26 mouse cellular contexts compared by ENCODE assay signal in the genomic region with DNA sequence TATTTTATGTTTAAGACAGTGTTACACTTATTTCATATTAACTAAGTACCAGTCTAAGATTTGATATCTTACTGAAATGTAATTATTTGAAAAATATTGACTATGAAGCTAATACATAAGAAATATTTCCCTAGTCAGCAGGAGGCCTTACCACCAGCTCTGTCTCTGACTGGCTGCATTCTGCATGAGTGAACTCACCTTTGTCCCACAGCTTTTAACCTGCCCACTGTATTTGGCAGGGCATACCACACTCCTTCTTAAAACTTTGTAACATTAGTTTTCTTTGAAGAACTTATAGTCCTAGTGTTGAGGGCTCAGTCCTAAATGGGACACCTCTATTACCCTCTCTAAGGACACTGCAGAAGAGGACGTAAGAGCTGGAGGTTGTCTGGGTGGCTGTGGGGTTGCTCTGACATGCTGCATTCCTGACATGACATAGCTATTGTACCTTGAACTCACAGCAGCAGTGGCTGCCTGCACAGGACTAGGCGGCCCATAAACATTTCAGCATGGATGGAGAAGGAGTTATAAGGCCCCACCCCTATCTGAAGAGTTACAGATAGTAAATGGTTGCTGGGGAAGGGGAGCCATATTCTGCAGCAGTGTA. TPM values are rescaled to one million over a fixed set of nuclear protein-coding genes. Genes with fewer than 3 reads are reported as not detected.
A peak's percentile ranks its signal among the peaks of the same experiment; 100 is the strongest.
DNase-seq lines count a peak whose midpoint lies in the region; ATAC-seq lines count a peak whose summit lies in the region.
"Had no signal": no experiment of that assay in that cellular context is flagged by ENCODE, and none has a peak within 500 bp of the region (broad histone marks: within the 10 kb centered on the region; RNA-seq: fewer than 3 reads in every experiment).

No protein-coding gene starts in this region.

- H3K36me3 ChIP-seq in neural tube, embryonic 13.5 days = peaks cover 19% of the 10 kb centered on the region
- H3K36me3 ChIP-seq in neural tube, embryonic 15.5 days = peaks cover 10% of the 10 kb centered on the region
- H3K36me3 ChIP-seq in forebrain, embryonic 15.5 days = peaks cover 13% of the 10 kb centered on the region; the same call in 1 of the 2 replicates
- H3K36me3 ChIP-seq: liver, embryonic 12.5 days had no signal

- 0 out of 2 replicates have a peak, but pooled peaks have one; percentile 15 for ATAC-seq in neural tube, embryonic 13.5 days (ENCODE audit: low read depth)
- no peak for ATAC-seq in neural tube, embryonic 15.5 days (ENCODE audit: low FRiP score)
- ATAC-seq in forebrain, embryonic 15.5 days (replicated peaks) = no peak
- ATAC-seq: inflammation-experienced regulatory T-cells, adult 6 months; liver, embryonic 12.5 days had no signal

- H3K4me3 ChIP-seq in neural tube, embryonic 13.5 days = no peak overlapping the region
- H3K4me3 ChIP-seq in neural tube, embryonic 15.5 days (replicated peaks) = no peak overlapping the region
- H3K4me3 ChIP-seq in forebrain, embryonic 15.5 days = no peak overlapping the region
- H3K4me3 ChIP-seq: embryonic facial prominence, embryonic 13.5 days; erythroblast, embryonic 14.5 days; forebrain, embryonic 12.5 days; gastrocnemius, adult 2 months; layer of hippocampus, adult 2 months; limb, embryonic 12.5 days; liver, embryonic 12.5 days; myocyte had no signal

- H3K27me3 ChIP-seq in neural tube, embryonic 13.5 days = no peaks in the 10 kb centered on the region
- H3K27me3 ChIP-seq in neural tube, embryonic 15.5 days (replicated peaks) = no peaks in the 10 kb centered on the region
- H3K27me3 ChIP-seq in forebrain, embryonic 15.5 days = no peaks in the 10 kb centered on the region
- H3K27me3 ChIP-seq: embryonic facial prominence, embryonic 13.5 days; forebrain, embryonic 12.5 days; limb, embryonic 12.5 days; liver, embryonic 12.5 days had no signal

- no peaks in the 10 kb centered on the region for H3K9me3 ChIP-seq in neural tube, embryonic 13.5 days
- no peaks in the 10 kb centered on the region for H3K9me3 ChIP-seq in neural tube, embryonic 15.5 days (replicated peaks)
- no peaks in the 10 kb centered on the region for H3K9me3 ChIP-seq in forebrain, embryonic 15.5 days
- H3K9me3 ChIP-seq: embryonic facial prominence, embryonic 13.5 days; forebrain, embryonic 12.5 days; limb, embryonic 12.5 days; liver, embryonic 12.5 days had no signal

- whole genome bisulfite sequencing in neural tube, embryonic 13.5 days = 88% methylated on average over 2 of the region's 2 CpGs
- 79% methylated on average over 2 of the region's 2 CpGs for WGBS in neural tube, embryonic 15.5 days
- 82% methylated on average over 2 of the region's 2 CpGs for WGBS in forebrain, embryonic 15.5 days

- H3K9ac ChIP-seq in neural tube, embryonic 13.5 days = no peak overlapping the region
- H3K9ac ChIP-seq in neural tube, embryonic 15.5 days (replicated peaks) = no peak overlapping the region
- H3K9ac ChIP-seq in forebrain, embryonic 15.5 days (replicated peaks) = no peak overlapping the region
- H3K9ac ChIP-seq: embryonic facial prominence, embryonic 13.5 days; forebrain, embryonic 12.5 days; hindbrain, embryonic 14.5 days; limb, embryonic 12.5 days; liver, embryonic 12.5 days had no signal

- H3K4me1 ChIP-seq in neural tube, embryonic 13.5 days (replicated peaks) = no peaks in the 10 kb centered on the region
- no peaks in the 10 kb centered on the region for H3K4me1 ChIP-seq in neural tube, embryonic 15.5 days
- H3K4me1 ChIP-seq in forebrain, embryonic 15.5 days = no peaks in the 10 kb centered on the region
- H3K4me1 ChIP-seq: embryonic facial prominence, embryonic 13.5 days; forebrain, embryonic 12.5 days; limb, embryonic 12.5 days; liver, embryonic 12.5 days had no signal

- DNase-seq in kidney, adult 8-10 months = peak; percentile 62 to 69
- DNase-seq in kidney, postnatal 10 days = peak; percentile 30
- DNase-seq in urinary bladder, postnatal 36 days (ENCODE audit: low spot score in 2 of 2) = no peak
- no peak for DNase-seq in urinary bladder, postnatal 10 days (ENCODE audit: low spot score)
- DNase-seq: cerebellum, adult 11-12 months; cerebellum, postnatal 10 days; gastrocnemius, adult 2 months; heart, postnatal 4 days; lung, adult 2 months; lung, postnatal 14 days; midbrain, embryonic 14.5 days; right cerebral cortex, adult 18-20 months; right cerebral cortex, postnatal 4 days; thymus, postnatal 4 days had no signal

- H3K4me2 ChIP-seq in neural tube, embryonic 13.5 days = no peak overlapping the region
- H3K4me2 ChIP-seq in neural tube, embryonic 15.5 days = no peak overlapping the region
- no peak overlapping the region for H3K4me2 ChIP-seq in forebrain, embryonic 15.5 days (replicated peaks)
- H3K4me2 ChIP-seq: embryonic facial prominence, embryonic 13.5 days; forebrain, embryonic 12.5 days; hindbrain, embryonic 14.5 days; limb, embryonic 12.5 days; liver, embryonic 12.5 days had no signal

- no peak overlapping the region for H3K27ac ChIP-seq in neural tube, embryonic 13.5 days (replicated peaks)
- no peak overlapping the region for H3K27ac ChIP-seq in neural tube, embryonic 15.5 days (replicated peaks)
- H3K27ac ChIP-seq in forebrain, embryonic 15.5 days (replicated peaks) = no peak overlapping the region
- H3K27ac ChIP-seq: embryonic facial prominence, embryonic 13.5 days; forebrain, embryonic 12.5 days; gastrocnemius, adult 2 months; hindbrain, embryonic 14.5 days; layer of hippocampus, adult 2 months; limb, embryonic 12.5 days; liver, embryonic 12.5 days had no signal

RNA-seq across cellular contexts. Expression of gene Myo5a, which starts 45.9 kb away (rescaled TPM):
- 33.1 and 33.5 TPM in 2 replicates for polyA plus RNA-seq in neural tube, embryonic 13.5 days (2015; fragmentation: Nextera tagmentation; extraction: Ambion mirVana)
- 29.5 and 35.6 TPM in 2 replicates for polyA plus RNA-seq in neural tube, embryonic 15.5 days (2015; fragmentation: Nextera tagmentation; extraction: Ambion mirVana)
- polyA plus RNA-seq in forebrain, embryonic 15.5 days (2015; fragmentation: Nextera tagmentation; extraction: Ambion mirVana) = 33.5 and 33.6 TPM in 2 replicates

Comparison
In these comparisons a context has a peak if more than half of its experiments do, and no peak if none do; other contexts are left out.
1. DNase-seq: peak in kidney, adult 8-10 months (2 of 2) and kidney, postnatal 10 days (single experiment); none in urinary bladder, postnatal 36 days (0 of 2) and urinary bladder, postnatal 10 days (single experiment).